Comparison of ENCODE assay signal across 8 mouse cellular contexts in the genomic region with DNA sequence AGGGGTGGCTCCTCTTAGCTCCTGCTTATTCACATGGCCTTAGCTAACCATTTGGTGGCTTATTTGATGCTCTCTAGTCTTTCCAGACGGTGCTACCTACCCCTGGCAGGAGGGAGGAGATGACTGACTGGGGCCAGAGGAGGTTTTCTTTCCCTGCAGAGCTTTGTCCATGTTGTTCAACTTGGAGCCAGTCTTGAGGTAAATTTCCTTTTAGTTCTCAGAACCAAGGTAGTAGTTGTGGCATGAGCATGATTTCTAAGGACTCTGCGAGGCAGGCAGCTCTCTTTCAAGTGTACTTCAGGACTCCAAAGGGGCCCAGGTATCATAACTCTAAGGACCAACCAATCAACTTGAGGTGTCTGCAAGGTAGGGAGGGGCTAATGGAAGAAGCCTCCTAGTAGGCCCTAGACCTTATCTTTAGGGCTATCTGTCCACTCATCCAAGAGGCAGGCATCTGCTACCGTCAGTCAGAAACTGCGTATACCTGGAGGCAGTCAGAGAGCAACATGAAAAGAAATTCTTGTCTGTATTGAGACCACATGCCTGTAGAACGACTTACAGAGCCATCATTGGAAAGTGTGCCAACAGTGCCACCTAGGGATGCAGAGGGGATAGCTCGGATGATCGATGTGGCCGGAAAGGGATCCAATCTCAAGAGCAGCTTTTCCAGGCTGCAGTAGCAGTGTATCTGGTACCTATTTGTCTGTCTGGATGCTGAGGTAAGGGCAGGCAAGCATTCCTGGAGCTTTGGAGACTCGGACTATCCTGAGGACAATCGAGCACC. TPM values are rescaled to one million over a fixed set of nuclear protein-coding genes. Genes with fewer than 3 reads are reported as not detected.
DNase-seq lines count a peak whose midpoint lies in the region; ATAC-seq and TF ChIP-seq lines count a peak whose summit lies in the region.

No protein-coding gene starts in this region.

- H3K4me1 ChIP-seq in hindbrain, embryonic 10.5 days (replicated peaks) = no peaks in the 10 kb centered on the region
- H3K4me1 ChIP-seq in hindbrain, embryonic 12.5 days = no peaks in the 10 kb centered on the region
- no peaks in the 10 kb centered on the region for H3K4me1 ChIP-seq in heart, postnatal 0 days (ENCODE audit: control insufficient read depth, insufficient read depth)
- H3K4me1 ChIP-seq in midbrain, embryonic 13.5 days (replicated peaks) = no peaks in the 10 kb centered on the region

- peak; percentile 53 for DNase-seq in hindbrain, embryonic 10.5 days (ENCODE audit: low spot score)
- DNase-seq in WW6 (ENCODE audit: low read depth, low spot score) = peak; percentile 22
- DNase-seq in cerebellum, postnatal 36 days = peak; percentile 69 to 76
- peak; percentile 60 for DNase-seq in heart, postnatal 0 days (ENCODE audit: low spot score)
- peak; percentile 40 for DNase-seq in left cerebral cortex, adult 11 months (ENCODE audit: low spot score)
- peak; percentile 48 for DNase-seq in telencephalon, adult 2 months (ENCODE audit: low read depth, low spot score)

- TF ChIP-seq CTCF in heart, postnatal 0 days (IDR thresholded peaks at IDR 0.05; ENCODE audit: low read depth) = peak; percentile 93

- H3K36me3 ChIP-seq in hindbrain, embryonic 10.5 days = peaks cover 51% of the 10 kb centered on the region
- peaks cover 38% of the 10 kb centered on the region for H3K36me3 ChIP-seq in hindbrain, embryonic 12.5 days
- peaks cover 24% of the 10 kb centered on the region for H3K36me3 ChIP-seq in heart, postnatal 0 days (replicated peaks; ENCODE audit: control insufficient read depth, insufficient read depth, low read length)
- H3K36me3 ChIP-seq in midbrain, embryonic 13.5 days = peaks cover 38% of the 10 kb centered on the region

- WGBS in hindbrain, embryonic 10.5 days = 56% methylated on average over 10 of the region's 10 CpGs
- WGBS in hindbrain, embryonic 12.5 days = 54% methylated on average over 10 of the region's 10 CpGs
- 32% methylated on average over 10 of the region's 10 CpGs for WGBS in heart, postnatal 0 days
- 52% methylated on average over 10 of the region's 10 CpGs for WGBS in midbrain, embryonic 13.5 days

- H3K9me3 ChIP-seq in hindbrain, embryonic 10.5 days = no peaks in the 10 kb centered on the region
- H3K9me3 ChIP-seq in hindbrain, embryonic 12.5 days (replicated peaks) = no peaks in the 10 kb centered on the region
- no peaks in the 10 kb centered on the region for H3K9me3 ChIP-seq in heart, postnatal 0 days (replicated peaks; ENCODE audit: control insufficient read depth, low read length)
- no peaks in the 10 kb centered on the region for H3K9me3 ChIP-seq in midbrain, embryonic 13.5 days

- no peaks in the 10 kb centered on the region for H3K27me3 ChIP-seq in hindbrain, embryonic 10.5 days (ENCODE audit: insufficient read depth, poor library complexity, severe bottlenecking)
- H3K27me3 ChIP-seq in hindbrain, embryonic 12.5 days = no peaks in the 10 kb centered on the region
- H3K27me3 ChIP-seq in heart, postnatal 0 days (ENCODE audit: control insufficient read depth, insufficient read depth, low read length) = no peaks in the 10 kb centered on the region
- H3K27me3 ChIP-seq in midbrain, embryonic 13.5 days = no peaks in the 10 kb centered on the region

- no peak overlapping the region for H3K27ac ChIP-seq in hindbrain, embryonic 10.5 days
- no peak overlapping the region for H3K27ac ChIP-seq in hindbrain, embryonic 12.5 days
- no peak overlapping the region for H3K27ac ChIP-seq in heart, postnatal 0 days (ENCODE audit: low read depth)
- no peak overlapping the region for H3K27ac ChIP-seq in midbrain, embryonic 13.5 days

- no peak overlapping the region for H3K9ac ChIP-seq in hindbrain, embryonic 12.5 days
- H3K9ac ChIP-seq in heart, postnatal 0 days (replicated peaks; ENCODE audit: low read depth, low read length) = no peak overlapping the region
- no peak overlapping the region for H3K9ac ChIP-seq in midbrain, embryonic 13.5 days (replicated peaks)

- H3K4me2 ChIP-seq in hindbrain, embryonic 12.5 days (replicated peaks) = no peak overlapping the region
- H3K4me2 ChIP-seq in heart, postnatal 0 days (ENCODE audit: low read depth, low read length) = no peak overlapping the region
- no peak overlapping the region for H3K4me2 ChIP-seq in midbrain, embryonic 13.5 days (replicated peaks)

- no peak overlapping the region for H3K4me3 ChIP-seq in hindbrain, embryonic 10.5 days
- no peak overlapping the region for H3K4me3 ChIP-seq in hindbrain, embryonic 12.5 days
- H3K4me3 ChIP-seq in heart, postnatal 0 days (ENCODE audit: low read depth, low read length) = no peak overlapping the region
- no peak overlapping the region for H3K4me3 ChIP-seq in midbrain, embryonic 13.5 days (replicated peaks)

- no peak for TF ChIP-seq EP300 in heart, postnatal 0 days (IDR thresholded peaks at IDR 0.05; ENCODE audit: low read depth)

- no peak for ATAC-seq in hindbrain, embryonic 12.5 days (ENCODE audit: low FRiP score)
- peak; percentile 47 for ATAC-seq in heart, postnatal 0 days (ENCODE audit: insufficient read depth, low read depth)
- peak; percentile 48; the same call in 1 of the 2 replicates for ATAC-seq in midbrain, embryonic 13.5 days

RNA-seq across cellular contexts. Expression of a gene that starts 50.5 kb away (rescaled TPM):
- polyA plus RNA-seq in hindbrain, embryonic 10.5 days (2016; fragmentation: Nextera tagmentation; extraction: Ambion mirVana) = 0.70 and 1.1 TPM in 2 replicates
- polyA plus RNA-seq in hindbrain, embryonic 12.5 days (2016; fragmentation: Nextera tagmentation; extraction: Ambion mirVana) = 1.8 and 2.7 TPM in 2 replicates
- 7.4 and 10.9 TPM in 2 replicates for total RNA-seq in heart, postnatal 0 days (2014; rRNA removed; ENCODE audit: low replicate concordance)
- 0.61 and 0.99 TPM in 2 replicates for polyA plus RNA-seq in heart, postnatal 0 days (2015; fragmentation: Nextera tagmentation; extraction: Ambion mirVana)
- polyA plus RNA-seq in midbrain, embryonic 13.5 days (2015; fragmentation: Nextera tagmentation; extraction: Ambion mirVana) = 2.8 and 3.7 TPM in 2 replicates

Comparison
In these comparisons a context has a peak if more than half of its experiments do, and no peak if none do; other contexts are left out.
1. DNase-seq: peak in every context shown above with its lines; median percentile 72 in cerebellum, postnatal 36 days; 60 in heart, postnatal 0 days; 53 in hindbrain, embryonic 10.5 days; 48 in telencephalon, adult 2 months; 40 in left cerebral cortex, adult 11 months; 22 in WW6.